Mouse (Mus musculus): ENCODE results near the gene Nol11. TPM values are rescaled to one million over a fixed set of nuclear protein-coding genes. Genes with fewer than 3 reads are reported as not detected.

Nol11 gene
- total and polyA plus RNA-seq, 3 experiments, result 58.5 to 110 (median 93.8) TPM

- no peaks in the 10 kb centered on the region for H3K79me2 ChIP-seq (ENCODE audit: control insufficient read depth, insufficient read depth, low read length, poor library complexity)
- H3K27me3 ChIP-seq (ENCODE audit: control insufficient read depth in 1 of 2, insufficient read depth in 2 of 2, low read length in 2 of 2), result no peaks in the 10 kb centered on the region
- no peaks in the 10 kb centered on the region; a peak in 1 of 4 replicates for H3K36me3 ChIP-seq (ENCODE audit: control insufficient read depth in 1 of 2, insufficient read depth in 2 of 2, low read length in 2 of 2)
- no peak overlapping the region for H3K4me3 ChIP-seq (ENCODE audit: control insufficient read depth in 1 of 2, insufficient read depth in 1 of 2, low read depth in 2 of 2, low read length in 2 of 2)
- no peaks in the 10 kb centered on the region for H3K4me1 ChIP-seq (ENCODE audit: control insufficient read depth in 1 of 2, insufficient read depth in 2 of 2, low read length in 2 of 2)
- H3K9ac ChIP-seq (ENCODE audit: control insufficient read depth, low read depth, low read length, poor library complexity, severe bottlenecking), result no peak overlapping the region
- no peak overlapping the region for H3K27ac ChIP-seq (ENCODE audit: control insufficient read depth, low read depth, low read length)
- no peak for DNase-seq (ENCODE audit: low read depth, low spot score)
- H3K9me3 ChIP-seq (replicated peaks; ENCODE audit: insufficient read depth, low read length), result no peaks in the 10 kb centered on the region
- no peak for TF ChIP-seq GATA1 (IDR thresholded peaks at IDR 0.05; ENCODE audit: low read depth, low read length)
- TF ChIP-seq CHD2 (IDR thresholded peaks at IDR 0.05; ENCODE audit: low read length), result no peak
- no peak for TF ChIP-seq MAFK (IDR thresholded peaks at IDR 0.05; ENCODE audit: borderline replicate concordance, low read depth, low read length)
- TF ChIP-seq SMC3 (IDR thresholded peaks at IDR 0.05; ENCODE audit: low read depth, low read length), result no peak
- no peak for TF ChIP-seq SIN3A (IDR thresholded peaks at IDR 0.05; ENCODE audit: low read length)
- no peak for TF ChIP-seq ETS1 (IDR thresholded peaks at IDR 0.05; ENCODE audit: low read depth, low read length)
These were observed 20.6 kb upstream of the Nol11 start for GRCm38 (mm10) chr11:107209818-107210217.

- Histone ChIP-seq H3K9me3 (replicated peaks; ENCODE audit: insufficient read depth, low read length) (no peaks in the 10 kb centered on the region), H3K27ac (ENCODE audit: control insufficient read depth, low read depth, low read length) (no peak overlapping the region), H3K4me3 (ENCODE audit: control insufficient read depth in 1 of 2, insufficient read depth in 1 of 2, low read depth in 2 of 2, low read length in 2 of 2) (no peak overlapping the region), H3K4me1 (ENCODE audit: control insufficient read depth in 1 of 2, insufficient read depth in 2 of 2, low read length in 2 of 2) (no peaks in the 10 kb centered on the region; a peak in 1 of 4 replicates), H3K36me3 (ENCODE audit: control insufficient read depth in 1 of 2, insufficient read depth in 2 of 2, low read length in 2 of 2) (no peaks in the 10 kb centered on the region), H3K79me2 (ENCODE audit: control insufficient read depth, insufficient read depth, low read length, poor library complexity) (no peaks in the 10 kb centered on the region), H3K27me3 (ENCODE audit: control insufficient read depth in 1 of 2, insufficient read depth in 2 of 2, low read length in 2 of 2) (no peaks in the 10 kb centered on the region), H3K9ac (ENCODE audit: control insufficient read depth, low read depth, low read length, poor library complexity, severe bottlenecking) (no peak overlapping the region)
- TF ChIP-seq E2F4 (IDR thresholded peaks at IDR 0.05; ENCODE audit: borderline replicate concordance, low read depth, low read length) (no peak), RAD21 (IDR thresholded peaks at IDR 0.05; ENCODE audit: low read depth, low read length) (no peak), HCFC1 (IDR thresholded peaks at IDR 0.05; ENCODE audit: low read depth, low read length) (no peak), CTCF (IDR thresholded peaks at IDR 0.05 in 2 of 3, conservative IDR thresholded peaks at IDR 0.05 in 1 of 3; ENCODE audit: control insufficient read depth in 1 of 3, insufficient read depth in 1 of 3, low read depth in 2 of 3, low read length in 3 of 3, poor library complexity in 1 of 3, severe bottlenecking in 1 of 3) (no peak), GABPA (IDR thresholded peaks at IDR 0.05; ENCODE audit: low read depth, low read length) (no peak), USF2 (IDR thresholded peaks at IDR 0.05; ENCODE audit: borderline replicate concordance in 1 of 2, insufficient read depth in 1 of 2, low read depth in 1 of 2, low read length in 2 of 2) (no peak), KAT2A (conservative IDR thresholded peaks at IDR 0.05; ENCODE audit: low read depth, low read length) (no peak), EP300 (IDR thresholded peaks at IDR 0.05; ENCODE audit: low read depth in 1 of 2, low read length in 2 of 2) (no peak), MAZ (IDR thresholded peaks at IDR 0.05; ENCODE audit: low read depth, low read length) (no peak), POLR2AphosphoS5 (IDR thresholded peaks at IDR 0.05; ENCODE audit: borderline replicate concordance, low read depth, low read length) (no peak)
- DNase-seq (ENCODE audit: low read depth, low spot score), result no peak
These were observed 12.6 kb upstream of the Nol11 start for GRCm38 (mm10) chr11:107201773-107202172.

Data from MEL (cell line).